Mouse (Mus musculus) cerebellum, adult 18-20 months (tissue): Measurements from ENCODE around the gene Otos.

Source experiments
- DNase-seq, 2 experiments: peaks; one replicate each; pipeline ENCODE4 v3.0.0; 2021

Gene Otos

DNA sequence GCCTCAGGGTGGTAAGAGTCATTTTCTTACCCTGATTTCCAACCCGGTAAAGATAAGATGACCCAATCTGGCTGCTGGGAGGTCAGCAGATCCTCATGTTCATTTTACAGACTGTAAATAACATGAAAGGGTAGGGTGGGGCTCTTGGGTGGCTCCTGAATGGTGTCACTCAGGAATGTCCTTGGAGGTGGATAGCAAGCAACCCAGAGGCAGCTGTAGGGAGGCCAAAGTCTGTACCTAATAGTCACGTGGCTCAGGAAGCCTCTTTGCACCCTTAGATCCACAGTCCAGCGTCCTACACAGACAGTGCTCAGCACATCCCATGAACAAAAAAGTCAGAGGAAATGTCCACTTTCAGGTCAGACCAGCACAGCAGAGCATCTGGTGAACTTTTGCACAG lies 52.6 kb downstream of the Otos start:
- no peak for DNase-seq
